Mouse (Mus musculus) lung, adult 2 months (tissue): ENCODE measurements around the gene Trim41. TPM values are rescaled to one million over a fixed set of nuclear protein-coding genes. Genes with fewer than 3 reads are reported as not detected.
A peak's percentile ranks its signal among the peaks of the same experiment; 100 is the strongest.

Source experiments
- DNase-seq: peaks from one replicate; pipeline ENCODE4 v3.0.0; 2022
- H3K4me1 ChIP-seq: fragments of 200-500 bp; 2 replicates; pipeline ENCODE4 v1.6.1; 2011; ENCODE audit warnings: low read length; ENCODE audit not compliant: control insufficient read depth, insufficient read depth
- H3K4me3 ChIP-seq: fragments of 200-500 bp; replicated peaks from 2 replicates; pipeline ENCODE3; 2011; ENCODE audit warnings: low read depth, mild to moderate bottlenecking, control low read depth, low read length; ENCODE audit errors: extremely low read depth
- CTCF ChIP-seq: fragments of 200-500 bp; IDR thresholded peaks from 2 replicates; pipeline ENCODE4 v1.5.1; 2011; ENCODE audit warnings: mild to moderate bottlenecking, low read length, control low read depth; ENCODE audit not compliant: insufficient read depth
- POLR2A ChIP-seq: fragments of 200-500 bp; IDR thresholded peaks from 2 replicates; pipeline ENCODE4 v1.6.1; 2011; ENCODE audit warnings: low read depth, mild to moderate bottlenecking, control low read depth, low read length, borderline replicate concordance; ENCODE audit errors: extremely low read depth
- WGBS: fragments of 180-500 bp; shearing (Covaris S2); methylation state at CpG from one replicate; pipeline ENCODE4 v1.1.7; 2018; 5-methylcytosine and 5-hydroxymethylcytosine counted together
- polyA plus RNA-seq: library from polyadenylated mRNA; depleted of rRNA; stranded (reverse); fragments of >200 nt; gene quantifications from 2 replicates; pipeline ENCODE4 v1.2.3, GENCODE M21; 2012; rRNA removed

Gene Trim41
- 28.9 and 32.4 TPM in 2 replicates for polyA plus RNA-seq

- Histone ChIP-seq H3K4me1 (peaks cover 7% of the 10 kb centered on the region), H3K4me3 (peak within 1 kb of the TSS; percentile 97)
- peak; percentile 98 for DNase-seq
- TF ChIP-seq CTCF = no peak
- peak; percentile 97 for TF ChIP-seq POLR2A
- under 1% methylated on average over 71 of the region's 77 CpGs for WGBS
Observed at GRCm38 (mm10) chr11:48816800-48817665, at the start of gene Trim41. Gene Trim41, minus strand, starts transcription at chr11:48817353.

DNA sequence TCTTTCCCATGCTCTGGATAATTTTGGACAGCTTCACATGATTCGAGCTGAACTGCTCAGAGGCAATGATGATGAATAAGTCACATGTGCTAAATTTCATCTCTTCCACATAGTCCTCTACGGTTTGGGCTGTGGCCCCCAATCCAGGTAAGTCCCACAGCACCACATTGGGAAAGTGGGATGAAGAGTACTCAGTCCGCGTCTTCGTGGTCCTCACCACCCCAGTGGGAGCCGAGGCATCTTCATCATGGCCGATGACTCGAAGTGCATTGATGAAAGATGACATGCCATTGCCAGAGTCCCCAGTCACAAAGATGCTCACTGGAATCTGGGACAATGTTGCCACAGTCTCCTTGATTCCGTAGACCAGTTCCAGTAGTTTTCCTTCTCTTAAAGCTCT lies 49.3 kb upstream of the Trim41 start:
- Histone ChIP-seq H3K4me3 (no peak overlapping the region), H3K4me1 (peaks cover 5% of the 10 kb centered on the region; the same call in 1 of the 2 replicates)
- WGBS = 93% methylated on average over 9 of the region's 9 CpGs
- TF ChIP-seq CTCF = no peak
- no peak for TF ChIP-seq POLR2A
- no peak for DNase-seq

GRCm38 (mm10) chr11:48863808-48864207 lies 46.7 kb upstream of the Trim41 start:
- TF ChIP-seq POLR2A (no peak), CTCF (no peak)
- peaks cover 3% of the 10 kb centered on the region; the same call in 1 of the 2 replicates for H3K4me1 ChIP-seq
- no peak overlapping the region for H3K4me3 ChIP-seq
- DNase-seq = no peak
- WGBS = 68% methylated on average over 3 of the region's 3 CpGs

DNA sequence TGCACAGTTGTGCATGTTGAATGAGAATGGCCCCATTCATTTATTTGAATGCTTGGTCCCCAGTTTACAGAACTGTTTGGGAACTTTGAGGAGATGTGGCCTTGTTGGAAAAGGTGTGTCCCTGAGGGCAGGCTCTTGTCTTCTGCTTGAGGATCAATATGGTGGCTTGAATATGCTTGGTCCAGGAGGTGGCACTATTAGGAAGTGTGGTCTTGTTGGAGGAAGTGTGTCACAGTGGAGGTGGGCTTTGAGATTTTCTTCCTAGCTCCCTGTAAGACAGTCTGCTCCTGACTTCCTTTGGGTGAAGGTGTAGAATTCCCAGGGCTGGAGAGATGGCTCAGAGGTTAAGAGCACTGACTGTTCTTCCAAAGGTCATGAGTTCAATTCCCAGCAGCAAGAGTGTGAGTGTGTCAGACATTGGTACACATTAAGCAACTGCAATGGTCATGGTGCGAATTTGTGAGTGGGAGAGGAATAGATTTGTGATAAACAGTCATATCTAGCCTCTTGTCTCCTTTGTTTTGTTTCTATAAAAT lies 45.7 kb upstream of the Trim41 start:
- TF ChIP-seq CTCF (no peak), POLR2A (no peak)
- Histone ChIP-seq H3K4me3 (no peak overlapping the region), H3K4me1 (no peaks in the 10 kb centered on the region)
- 78% methylated on average over 1 of the region's 1 CpGs for WGBS
- DNase-seq = no peak

DNA sequence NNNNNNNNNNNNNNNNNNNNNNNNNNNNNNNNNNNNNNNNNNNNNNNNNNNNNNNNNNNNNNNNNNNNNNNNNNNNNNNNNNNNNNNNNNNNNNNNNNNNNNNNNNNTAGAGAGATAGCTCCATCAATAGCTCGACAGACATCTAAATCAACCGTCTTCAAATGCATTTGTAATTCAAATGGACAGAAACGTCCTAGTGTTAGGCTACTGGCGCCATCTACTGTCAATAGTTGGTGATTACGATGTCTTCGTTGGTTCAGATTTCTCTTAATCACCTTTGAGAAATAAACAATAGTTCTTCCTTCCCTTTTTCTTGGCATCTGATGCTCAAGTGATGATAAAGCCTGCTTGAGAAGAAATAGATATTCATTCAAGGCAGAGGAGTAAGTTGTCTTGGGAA lies 41.9 kb upstream of the Trim41 start:
- peak; percentile 55; the same call in 1 of the 2 replicates for TF ChIP-seq CTCF
- TF ChIP-seq POLR2A = no peak
- under 1% methylated on average over 6 of the region's 6 CpGs for whole genome bisulfite sequencing
- H3K4me3 ChIP-seq = no peak overlapping the region
- DNase-seq = no peak
- H3K4me1 ChIP-seq = peaks cover 4% of the 10 kb centered on the region

- peak; percentile 92 for DNase-seq
Observed at GRCm38 (mm10) chr11:48853474-48854180, 36.5 kb upstream of the Trim41 start.

GRCm38 (mm10) chr11:48852624-48853473 lies 35.7 kb upstream of the Trim41 start:
- H3K4me1 ChIP-seq = peaks cover 7% of the 10 kb centered on the region
- DNase-seq = no peak
- WGBS = 14% methylated on average over 23 of the region's 23 CpGs
- peak overlapping the region; percentile 76 for H3K4me3 ChIP-seq
- no peak for TF ChIP-seq CTCF
- no peak for TF ChIP-seq POLR2A

More at GRCm38 (mm10) chr11:48853474-48854180, 36.5 kb upstream of the Trim41 start:
- Histone ChIP-seq H3K4me3 (peak overlapping the region; percentile 76), H3K4me1 (peaks cover 7% of the 10 kb centered on the region)
- WGBS = 5% methylated on average over 31 of the region's 31 CpGs
- TF ChIP-seq CTCF (no peak), POLR2A (0 out of 2 replicates have a peak, but pooled peaks have one; percentile 7)

- H3K4me3 ChIP-seq = no peak overlapping the region
- DNase-seq = no peak
- 78% methylated on average over 4 of the region's 4 CpGs for WGBS
- peaks cover 7% of the 10 kb centered on the region for H3K4me1 ChIP-seq
- no peak for TF ChIP-seq CTCF
- TF ChIP-seq POLR2A = no peak
Observed at GRCm38 (mm10) chr11:48852190-48852589, 35.0 kb upstream of the Trim41 start.
